Mouse (Mus musculus) myocyte (in vitro differentiated cells): ENCODE results near the gene Mcm5.

Source experiments
- CEBPB ChIP-seq: IDR thresholded peaks from 2 replicates; pipeline ENCODE4 v1.6.1; 2011; ENCODE audit warnings: mild to moderate bottlenecking, moderate library complexity; ENCODE audit not compliant: poor library complexity, insufficient read depth, severe bottlenecking
- POLR2A ChIP-seq: IDR thresholded peaks from one replicate; pipeline ENCODE4 v1.6.1; 2011; ENCODE audit warnings: low read depth, mild to moderate bottlenecking, control low read depth, moderate library complexity; ENCODE audit not compliant: insufficient read length
- POLR2AphosphoS2 ChIP-seq: IDR thresholded peaks from one replicate; pipeline ENCODE4 v1.6.1; 2011; ENCODE audit warnings: low read depth, control low read depth; ENCODE audit not compliant: insufficient read length
- TCF12 ChIP-seq: IDR thresholded peaks from one replicate; pipeline ENCODE4 v1.6.1; 2011; ENCODE audit warnings: mild to moderate bottlenecking, control low read depth; ENCODE audit not compliant: poor library complexity, insufficient read depth, severe bottlenecking

GRCm38 (mm10) chr8:75134603-75135391 lies 25.4 kb downstream of the Mcm5 start:
- TF ChIP-seq POLR2A: no peak
- TF ChIP-seq TCF12: no peak
- TF ChIP-seq POLR2AphosphoS2: no peak
- no peak for TF ChIP-seq CEBPB
